Mouse (Mus musculus) liver, embryonic 13.5 days (tissue): Measurements from ENCODE around the gene 2900026A02Rik. TPM values are rescaled to one million over a fixed set of nuclear protein-coding genes. Genes with fewer than 3 reads are reported as not detected.

Experiments
- ATAC-seq: fragments of 200-750 bp; cut with Nextera tagmentation; 2 replicates; pipeline ENCODE4 v1.8.0; 2017; ENCODE audit warnings: low read depth, mild to moderate bottlenecking, moderate number of reproducible peaks, moderate library complexity
- DNase-seq: peaks from one replicate; pipeline ENCODE4 v3.0.0; 2022
- H3K27ac ChIP-seq: fragments of 300-500 bp; sonication (generic); 2 replicates; pipeline ENCODE4 v1.5.1; 2015; ENCODE audit warnings: moderate library complexity, mild to moderate bottlenecking, inconsistent platforms
- H3K27me3 ChIP-seq: fragments of 300-500 bp; sonication (generic); 2 replicates; pipeline ENCODE4 v1.6.1; 2015; ENCODE audit warnings: mild to moderate bottlenecking, inconsistent platforms
- H3K36me3 ChIP-seq: fragments of 300-500 bp; sonication (generic); 2 replicates; pipeline ENCODE4 v1.6.1; 2015; ENCODE audit warnings: mild to moderate bottlenecking, inconsistent platforms
- H3K4me1 ChIP-seq: fragments of 300-500 bp; sonication (generic); replicated peaks from 2 replicates; pipeline ENCODE4 v1.6.1; 2015; ENCODE audit warnings: inconsistent platforms
- H3K4me2 ChIP-seq: fragments of 300-500 bp; sonication (generic); 2 replicates; pipeline ENCODE4 v1.6.1; 2015; ENCODE audit warnings: inconsistent platforms, mild to moderate bottlenecking, moderate library complexity
- H3K4me3 ChIP-seq: fragments of 300-500 bp; sonication (generic); replicated peaks from 2 replicates; pipeline ENCODE4 v1.5.1; 2015; ENCODE audit warnings: mild to moderate bottlenecking, inconsistent platforms
- H3K9ac ChIP-seq: fragments of 300-500 bp; sonication (generic); 2 replicates; pipeline ENCODE4 v1.6.1; 2015; ENCODE audit warnings: mild to moderate bottlenecking, inconsistent platforms
- H3K9me3 ChIP-seq: fragments of 300-500 bp; sonication (generic); replicated peaks from 2 replicates; pipeline ENCODE4 v1.6.1; 2016; ENCODE audit warnings: inconsistent platforms
- WGBS: fragments of 180-500 bp; shearing (Covaris S2); methylation state at CpG from one replicate; pipeline ENCODE4 v1.1.7; 2015; ENCODE audit not compliant: insufficient replicate concordance; 5-methylcytosine and 5-hydroxymethylcytosine counted together
- polyA plus RNA-seq: library from polyadenylated mRNA; unstranded; fragments of >200 nt; fragmentation: Nextera tagmentation; extraction: Ambion mirVana; gene quantifications from 2 replicates; pipeline ENCODE4 v1.2.1, GENCODE M21; 2015

The 2900026A02Rik gene
- polyA plus RNA-seq, 1 experiment from 2014 or later, result 0.98 TPM

GRCm38 (mm10) chr5:113133722-113134710, 87.0 kb downstream of the 2900026A02Rik start:
- no peak overlapping the region for H3K27ac ChIP-seq
- no peak overlapping the region for H3K9ac ChIP-seq
- DNase-seq (no peak), ATAC-seq (no peak)
- no peak overlapping the region for H3K4me2 ChIP-seq
- H3K9me3 ChIP-seq, result no peaks in the 10 kb centered on the region
- H3K4me3 ChIP-seq, result no peak overlapping the region
- WGBS, result 67% methylated on average over 19 of the region's 19 CpGs
- H3K36me3 ChIP-seq, result no peaks in the 10 kb centered on the region
- H3K27me3 ChIP-seq, result peaks cover 21% of the 10 kb centered on the region
- peaks cover 50% of the 10 kb centered on the region for H3K4me1 ChIP-seq

- no peak for ATAC-seq
- no peak overlapping the region for H3K4me3 ChIP-seq
- H3K4me1 ChIP-seq, result peaks cover 42% of the 10 kb centered on the region
- no peak overlapping the region for H3K9ac ChIP-seq
- H3K4me2 ChIP-seq, result no peak overlapping the region
- no peak for DNase-seq
- 53% methylated on average over 9 of the region's 9 CpGs for WGBS
- peaks cover 15% of the 10 kb centered on the region for H3K27me3 ChIP-seq
- peak overlapping the region; percentile 56 for H3K27ac ChIP-seq
- no peaks in the 10 kb centered on the region for H3K36me3 ChIP-seq
- H3K9me3 ChIP-seq, result no peaks in the 10 kb centered on the region
Measured at GRCm38 (mm10) chr5:113133080-113133491, 88.0 kb downstream of the 2900026A02Rik start.

GRCm38 (mm10) chr5:113132635-113133041, 88.4 kb downstream of the 2900026A02Rik start:
- Histone ChIP-seq H3K27ac (peak overlapping the region; percentile 56), H3K4me3 (no peak overlapping the region), H3K27me3 (peaks cover 11% of the 10 kb centered on the region), H3K36me3 (no peaks in the 10 kb centered on the region), H3K9ac (no peak overlapping the region), H3K4me2 (no peak overlapping the region), H3K4me1 (peaks cover 38% of the 10 kb centered on the region), H3K9me3 (no peaks in the 10 kb centered on the region)
- ATAC-seq, result no peak
- DNase-seq, result no peak
- 36% methylated on average over 13 of the region's 13 CpGs for WGBS

- ATAC-seq (no peak), DNase-seq (no peak)
- Histone ChIP-seq H3K27ac (no peak overlapping the region), H3K4me1 (peaks cover 6% of the 10 kb centered on the region; the same call in 1 of the 2 replicates), H3K9ac (no peak overlapping the region), H3K4me3 (no peak overlapping the region), H3K4me2 (no peak overlapping the region), H3K27me3 (no peaks in the 10 kb centered on the region), H3K36me3 (no peaks in the 10 kb centered on the region; the same call in 1 of the 2 replicates), H3K9me3 (no peaks in the 10 kb centered on the region)
- 51% methylated on average over 4 of the region's 4 CpGs for WGBS
Measured at GRCm38 (mm10) chr5:113128426-113128825, 92.6 kb downstream of the 2900026A02Rik start.

GRCm38 (mm10) chr5:113126476-113126875, 94.6 kb downstream of the 2900026A02Rik start:
- no peaks in the 10 kb centered on the region for H3K27me3 ChIP-seq
- H3K4me3 ChIP-seq, result no peak overlapping the region
- no peak overlapping the region for H3K9ac ChIP-seq
- peaks cover 18% of the 10 kb centered on the region for H3K4me1 ChIP-seq
- H3K4me2 ChIP-seq, result no peak overlapping the region
- DNase-seq, result no peak
- H3K36me3 ChIP-seq, result no peaks in the 10 kb centered on the region; the same call in 1 of the 2 replicates
- no peak for ATAC-seq
- H3K9me3 ChIP-seq, result no peaks in the 10 kb centered on the region
- 88% methylated on average over 12 of the region's 12 CpGs for WGBS
- no peak overlapping the region for H3K27ac ChIP-seq

- no peaks in the 10 kb centered on the region for H3K9me3 ChIP-seq
- H3K4me3 ChIP-seq, result no peak overlapping the region
- no peak overlapping the region for H3K9ac ChIP-seq
- ATAC-seq (no peak), DNase-seq (no peak)
- no peaks in the 10 kb centered on the region; the same call in 1 of the 2 replicates for H3K36me3 ChIP-seq
- no peaks in the 10 kb centered on the region for H3K27me3 ChIP-seq
- no peak overlapping the region for H3K27ac ChIP-seq
- WGBS, result 69% methylated on average over 10 of the region's 10 CpGs
- H3K4me2 ChIP-seq, result no peak overlapping the region
- H3K4me1 ChIP-seq, result peaks cover 44% of the 10 kb centered on the region
Measured at GRCm38 (mm10) chr5:113123693-113124092, 97.3 kb downstream of the 2900026A02Rik start.

- Histone ChIP-seq H3K36me3 (no peaks in the 10 kb centered on the region; the same call in 1 of the 2 replicates), H3K27ac (no peak overlapping the region), H3K9me3 (no peaks in the 10 kb centered on the region), H3K27me3 (no peaks in the 10 kb centered on the region), H3K4me2 (no peak overlapping the region), H3K9ac (no peak overlapping the region), H3K4me1 (peaks cover 51% of the 10 kb centered on the region), H3K4me3 (no peak overlapping the region)
- DNase-seq (no peak), ATAC-seq (no peak)
- 24% methylated on average over 12 of the region's 12 CpGs for WGBS
Measured at GRCm38 (mm10) chr5:113122326-113123054, 98.5 kb downstream of the 2900026A02Rik start.

GRCm38 (mm10) chr5:113121591-113121875, 99.5 kb downstream of the 2900026A02Rik start:
- WGBS, result 67% methylated on average over 6 of the region's 6 CpGs
- Histone ChIP-seq H3K9me3 (no peaks in the 10 kb centered on the region), H3K4me2 (no peak overlapping the region), H3K27me3 (no peaks in the 10 kb centered on the region), H3K9ac (no peak overlapping the region), H3K4me1 (peaks cover 51% of the 10 kb centered on the region), H3K27ac (no peak overlapping the region), H3K4me3 (no peak overlapping the region), H3K36me3 (no peaks in the 10 kb centered on the region; the same call in 1 of the 2 replicates)
- no peak for DNase-seq
- ATAC-seq, result no peak

- Histone ChIP-seq H3K9me3 (no peaks in the 10 kb centered on the region), H3K4me2 (no peak overlapping the region), H3K4me1 (peaks cover 53% of the 10 kb centered on the region), H3K4me3 (no peak overlapping the region), H3K27ac (no peak overlapping the region), H3K27me3 (no peaks in the 10 kb centered on the region), H3K9ac (no peak overlapping the region), H3K36me3 (no peaks in the 10 kb centered on the region)
- ATAC-seq (no peak), DNase-seq (no peak)
- WGBS, result 41% methylated on average over 15 of the region's 15 CpGs
Measured at GRCm38 (mm10) chr5:113120741-113121590, 100.1 kb downstream of the 2900026A02Rik start.

GRCm38 (mm10) chr5:113119861-113120465, 101.1 kb downstream of the 2900026A02Rik start:
- Histone ChIP-seq H3K9ac (peak overlapping the region; percentile 57), H3K27me3 (no peaks in the 10 kb centered on the region), H3K4me1 (peaks cover 63% of the 10 kb centered on the region), H3K27ac (peak overlapping the region; percentile 74), H3K9me3 (no peaks in the 10 kb centered on the region), H3K4me2 (peak overlapping the region; percentile 66), H3K36me3 (no peaks in the 10 kb centered on the region), H3K4me3 (peak overlapping the region; percentile 37)
- 10% methylated on average over 13 of the region's 13 CpGs for WGBS
- ATAC-seq, result peak; percentile 10
- DNase-seq, result no peak
